Mouse (Mus musculus) testis, adult 2 months (tissue): ENCODE data around the gene Babam2. TPM values are rescaled to one million over a fixed set of nuclear protein-coding genes. Genes with fewer than 3 reads are reported as not detected.

ENCODE experiments used
- H3K27ac ChIP-seq: fragments of 200-500 bp; 2 replicates; pipeline ENCODE4 v1.5.1; 2012; ENCODE audit warnings: low read depth, low read length; ENCODE audit not compliant: control insufficient read depth, insufficient read depth
- H3K27me3 ChIP-seq: fragments of 200-500 bp; 2 replicates; pipeline ENCODE4 v1.6.1; 2012; ENCODE audit warnings: mild to moderate bottlenecking, low read length, moderate library complexity; ENCODE audit not compliant: control insufficient read depth, insufficient read depth
- H3K36me3 ChIP-seq: fragments of 200-500 bp; 2 replicates; pipeline ENCODE4 v1.6.1; 2012; ENCODE audit warnings: mild to moderate bottlenecking, low read length; ENCODE audit not compliant: control insufficient read depth, insufficient read depth
- H3K4me1 ChIP-seq: fragments of 200-500 bp; 2 replicates; pipeline ENCODE4 v1.6.1; 2012; ENCODE audit warnings: low read length; ENCODE audit not compliant: control insufficient read depth, insufficient read depth
- H3K4me3 ChIP-seq: fragments of 200-500 bp; 2 replicates; pipeline ENCODE4 v1.5.1; 2012; ENCODE audit warnings: low read depth, mild to moderate bottlenecking, low read length, moderate library complexity, mixed read lengths; ENCODE audit not compliant: control insufficient read depth
- CTCF ChIP-seq: fragments of 200-500 bp; IDR thresholded peaks from 2 replicates; pipeline ENCODE4 v1.5.1; 2012; ENCODE audit warnings: low read depth, mild to moderate bottlenecking, inconsistent platforms, low read length, moderate library complexity; ENCODE audit not compliant: control insufficient read depth, insufficient read depth, insufficient replicate concordance
- POLR2A ChIP-seq: fragments of 200-500 bp; IDR thresholded peaks from 2 replicates; pipeline ENCODE4 v1.6.1; 2012; ENCODE audit warnings: low read depth, mild to moderate bottlenecking, inconsistent platforms, low read length, moderate library complexity; ENCODE audit not compliant: control insufficient read depth
- polyA plus RNA-seq: library from polyadenylated mRNA; depleted of rRNA; stranded (reverse); fragments of >200 nt; gene quantifications from 2 replicates; pipeline ENCODE4 v1.2.3, GENCODE M21; 2012

Babam2 gene
- polyA plus RNA-seq, 1 experiment, result 38.5 TPM

DNA sequence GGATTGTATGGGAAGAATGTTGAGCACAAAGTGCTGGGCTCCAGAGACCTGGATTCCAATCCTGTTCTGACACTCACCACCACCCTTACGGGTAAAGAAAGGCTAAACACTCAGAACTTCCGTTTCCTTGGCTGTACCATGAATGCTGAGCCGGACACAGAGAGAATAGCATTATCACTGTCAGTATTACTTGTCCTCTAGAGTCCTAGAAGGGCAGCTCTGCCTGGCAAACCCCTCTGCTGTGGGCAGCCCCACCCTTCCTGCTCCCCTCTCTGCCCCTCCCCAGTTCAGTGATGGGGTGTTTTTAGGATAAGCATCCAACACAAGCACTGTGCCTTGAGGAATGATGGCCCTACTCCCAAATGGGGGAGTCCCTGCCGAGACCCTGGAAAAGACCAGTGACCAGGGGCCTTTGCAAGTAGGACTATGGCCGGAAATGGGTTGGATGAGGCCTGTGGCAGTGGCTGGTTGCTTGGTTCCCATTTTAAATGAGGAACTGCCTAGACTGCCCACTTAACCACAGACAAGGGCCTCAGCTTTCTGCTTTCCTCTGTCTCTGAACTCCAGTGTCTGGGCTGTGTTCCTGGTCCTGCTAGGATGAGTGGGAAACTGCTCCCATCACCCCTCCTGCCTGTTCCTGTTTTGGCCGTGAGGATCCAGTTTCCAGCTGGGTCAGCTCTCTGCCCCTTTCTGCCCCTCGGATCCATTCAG lies 414.9 kb downstream of the Babam2 start:
- H3K27ac ChIP-seq, result no peak overlapping the region
- no peaks in the 10 kb centered on the region for H3K4me1 ChIP-seq
- no peaks in the 10 kb centered on the region for H3K27me3 ChIP-seq
- no peaks in the 10 kb centered on the region for H3K36me3 ChIP-seq
- no peak for TF ChIP-seq POLR2A
- TF ChIP-seq CTCF, result no peak
- H3K4me3 ChIP-seq, result no peak overlapping the region

DNA sequence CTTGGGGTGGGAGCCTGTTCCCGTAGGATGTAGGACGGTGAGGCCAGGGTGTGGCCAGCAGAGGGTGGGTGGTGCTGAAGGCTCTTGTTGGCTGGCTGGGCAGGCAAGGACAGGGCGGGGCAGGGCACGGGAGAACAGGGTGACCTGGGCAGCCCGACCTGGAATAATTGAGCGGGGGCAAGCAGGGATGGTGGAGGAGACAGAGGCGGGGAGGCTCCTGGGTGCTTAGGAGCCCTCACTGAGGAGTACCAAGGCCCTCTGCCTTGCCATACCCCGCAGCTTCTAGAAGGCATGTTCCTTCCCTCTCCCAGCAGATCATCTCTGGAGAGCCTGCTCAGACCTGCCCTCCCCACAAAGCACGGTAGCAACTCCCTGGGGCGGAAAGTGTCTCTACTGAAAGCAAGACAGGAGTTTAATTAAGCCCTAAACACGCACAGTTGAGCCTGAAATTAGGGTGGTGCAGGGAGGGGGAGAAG lies 423.5 kb downstream of the Babam2 start:
- H3K36me3 ChIP-seq, result no peaks in the 10 kb centered on the region
- no peak overlapping the region for H3K27ac ChIP-seq
- TF ChIP-seq CTCF (no peak), POLR2A (no peak)
- no peaks in the 10 kb centered on the region; the same call in 1 of the 2 replicates for H3K4me1 ChIP-seq
- H3K27me3 ChIP-seq, result no peaks in the 10 kb centered on the region
- H3K4me3 ChIP-seq, result no peak overlapping the region

DNA sequence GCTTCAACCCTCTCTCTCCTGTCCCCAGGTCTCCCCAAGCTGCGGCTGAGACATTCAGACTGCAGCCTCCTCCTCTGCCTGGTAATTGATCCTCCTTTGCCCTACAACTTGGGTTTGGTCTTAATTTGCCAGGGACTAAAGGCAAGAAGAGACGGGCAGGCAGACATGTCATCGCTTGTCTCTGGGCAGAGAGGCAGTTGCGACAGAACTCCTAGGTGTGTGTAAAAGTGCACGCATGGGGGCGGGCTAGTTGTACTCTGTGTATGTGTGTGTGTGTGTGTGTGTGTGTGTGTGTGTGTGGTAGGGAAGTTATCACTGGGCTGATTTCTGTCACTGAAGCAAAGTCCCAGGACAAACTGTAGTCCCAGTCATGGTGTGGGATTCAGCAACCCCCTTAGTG lies 424.5 kb downstream of the Babam2 start:
- H3K27me3 ChIP-seq, result no peaks in the 10 kb centered on the region
- H3K27ac ChIP-seq, result no peak overlapping the region
- no peaks in the 10 kb centered on the region for H3K36me3 ChIP-seq
- TF ChIP-seq POLR2A (no peak), CTCF (no peak)
- no peak overlapping the region for H3K4me3 ChIP-seq
- no peaks in the 10 kb centered on the region; the same call in 1 of the 2 replicates for H3K4me1 ChIP-seq

GRCm38 (mm10) chr5:32122363-32122762 lies 424.9 kb downstream of the Babam2 start:
- no peaks in the 10 kb centered on the region; the same call in 1 of the 2 replicates for H3K4me1 ChIP-seq
- no peak overlapping the region for H3K27ac ChIP-seq
- H3K4me3 ChIP-seq, result no peak overlapping the region
- TF ChIP-seq CTCF, result no peak
- no peak for TF ChIP-seq POLR2A
- no peaks in the 10 kb centered on the region for H3K36me3 ChIP-seq
- H3K27me3 ChIP-seq, result no peaks in the 10 kb centered on the region

DNA sequence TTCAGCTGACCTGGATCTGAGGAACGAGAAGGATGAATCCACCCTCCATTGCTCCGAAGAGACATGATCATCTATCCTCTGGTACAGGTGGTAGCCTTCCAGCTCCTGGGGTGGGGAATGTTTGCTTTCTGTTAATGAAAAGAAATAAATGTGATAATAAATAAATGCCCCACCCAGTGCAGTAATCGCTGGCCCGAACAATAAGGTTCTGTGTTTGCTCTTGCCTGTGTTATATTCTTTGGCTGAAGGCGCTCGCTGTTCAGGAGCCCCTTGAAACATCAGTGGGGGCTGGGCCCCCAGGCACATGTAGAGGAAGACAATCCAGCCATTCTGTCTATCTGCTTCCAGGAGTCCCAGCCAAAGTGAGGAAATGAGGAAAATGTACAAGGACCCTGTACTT lies 427.5 kb downstream of the Babam2 start:
- Histone ChIP-seq H3K27ac (no peak overlapping the region), H3K4me1 (no peaks in the 10 kb centered on the region; the same call in 1 of the 2 replicates), H3K27me3 (no peaks in the 10 kb centered on the region), H3K4me3 (no peak overlapping the region), H3K36me3 (no peaks in the 10 kb centered on the region)
- no peak for TF ChIP-seq CTCF
- TF ChIP-seq POLR2A, result no peak

GRCm38 (mm10) chr5:32127226-32127625 lies 429.7 kb downstream of the Babam2 start:
- TF ChIP-seq CTCF, result no peak
- no peak for TF ChIP-seq POLR2A

DNA sequence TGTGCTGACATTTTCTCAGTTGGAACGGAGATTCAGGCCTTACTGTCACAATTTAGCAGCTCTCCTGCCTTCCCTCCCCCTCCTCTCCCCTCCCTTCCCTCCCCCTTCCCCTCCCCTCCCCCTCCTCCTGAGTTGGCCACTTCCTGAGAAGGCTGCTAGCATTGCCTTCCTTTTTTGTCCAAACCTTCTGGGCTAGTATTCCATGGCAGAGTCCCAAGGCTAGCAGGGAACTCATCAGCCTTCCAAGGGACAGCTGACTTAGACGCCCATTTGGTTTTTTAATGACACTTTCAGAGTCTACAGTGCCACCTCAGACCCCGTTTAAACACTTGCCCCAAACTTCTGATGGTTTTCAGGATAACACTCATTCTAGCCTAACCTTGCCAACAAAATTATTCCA lies 430.4 kb downstream of the Babam2 start:
- Histone ChIP-seq H3K27me3 (no peaks in the 10 kb centered on the region), H3K27ac (no peak overlapping the region), H3K4me3 (no peak overlapping the region), H3K4me1 (no peaks in the 10 kb centered on the region), H3K36me3 (no peaks in the 10 kb centered on the region)
- TF ChIP-seq CTCF (no peak), POLR2A (no peak)

More at GRCm38 (mm10) chr5:32127226-32127625, 429.7 kb downstream of the Babam2 start:
- Histone ChIP-seq H3K4me1 (no peaks in the 10 kb centered on the region), H3K36me3 (no peaks in the 10 kb centered on the region), H3K27ac (no peak overlapping the region), H3K27me3 (no peaks in the 10 kb centered on the region), H3K4me3 (no peak overlapping the region)

DNA sequence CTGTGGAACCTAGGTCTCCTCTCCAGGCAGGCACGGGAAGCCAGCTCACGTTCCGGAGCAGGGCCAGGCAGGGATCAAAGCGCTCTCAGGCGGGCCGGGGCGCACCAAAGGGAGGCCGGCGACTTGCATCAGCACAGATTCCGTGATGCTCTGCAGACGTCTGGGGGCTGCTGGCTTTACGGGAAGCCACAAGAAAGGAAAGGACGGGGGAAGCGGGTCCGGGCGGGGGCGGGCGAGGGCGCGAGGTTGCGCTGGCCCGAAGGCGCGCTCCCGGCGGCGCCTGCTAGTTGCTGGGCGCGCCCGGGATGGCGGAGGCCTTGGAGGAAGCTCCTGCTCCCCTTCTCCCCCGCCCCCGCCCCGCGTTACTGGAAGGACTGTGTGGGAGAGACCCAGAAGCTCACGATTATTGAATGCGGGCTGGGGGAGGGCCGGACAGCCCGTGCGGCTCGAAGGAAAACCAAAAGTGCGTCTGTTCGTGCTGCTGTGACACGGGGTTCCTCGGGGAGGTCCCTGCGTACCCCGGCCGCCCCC lies 435.6 kb downstream of the Babam2 start:
- Histone ChIP-seq H3K27me3 (no peaks in the 10 kb centered on the region), H3K27ac (no peak overlapping the region), H3K36me3 (no peaks in the 10 kb centered on the region), H3K4me1 (peaks cover 16% of the 10 kb centered on the region), H3K4me3 (peak overlapping the region; percentile 47)
- no peak for TF ChIP-seq POLR2A
- no peak for TF ChIP-seq CTCF
